Mouse (Mus musculus): ENCODE measurements at regions not wholly inside any gene's neighbourhood (a gene's known extent, or its start where the extent isn't known, plus 50 kb on each side); places are given as distances from the start of the nearest gene placed in this dataset.

DNA sequence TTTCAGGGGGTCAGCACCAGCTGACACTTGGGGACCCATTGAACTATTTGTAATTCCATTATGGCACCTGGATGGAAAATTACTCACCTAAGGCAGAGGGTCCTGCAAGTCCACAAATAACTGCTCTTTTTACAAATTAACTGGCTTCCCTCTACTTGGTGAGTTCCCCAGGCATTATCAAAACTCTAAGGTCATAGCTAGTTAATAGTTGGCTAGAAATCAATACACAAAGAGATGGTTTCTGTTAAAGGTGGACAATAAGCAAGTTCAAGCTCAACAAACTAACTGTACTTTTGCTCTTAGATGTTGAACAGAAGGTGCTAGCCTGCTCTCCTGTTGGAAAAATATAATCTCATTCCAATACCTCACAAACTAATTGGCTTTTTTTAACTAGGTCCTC, 138.7 kb upstream of the Lpp start:
- DNase-seq = no peak

DNA sequence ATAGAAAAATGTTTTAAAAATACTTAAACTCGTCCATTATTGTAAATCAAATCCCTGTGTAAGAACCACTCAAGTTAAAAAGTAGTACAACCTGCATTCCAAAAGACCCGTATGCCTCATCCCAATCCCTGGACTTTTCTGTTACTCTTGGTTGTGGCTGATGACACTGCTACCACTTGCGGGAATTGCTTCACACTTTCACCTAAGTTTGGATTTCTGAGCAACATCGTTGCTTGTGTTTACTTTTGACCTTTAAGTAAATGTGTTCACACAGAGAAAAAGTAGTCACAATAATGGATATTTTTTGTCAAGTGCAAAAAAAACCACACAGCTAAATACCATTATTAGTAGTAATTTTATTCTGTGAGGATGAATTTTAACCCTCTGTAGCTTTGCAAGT, 139.2 kb upstream of the Lpp start:
- no peak for DNase-seq

DNA sequence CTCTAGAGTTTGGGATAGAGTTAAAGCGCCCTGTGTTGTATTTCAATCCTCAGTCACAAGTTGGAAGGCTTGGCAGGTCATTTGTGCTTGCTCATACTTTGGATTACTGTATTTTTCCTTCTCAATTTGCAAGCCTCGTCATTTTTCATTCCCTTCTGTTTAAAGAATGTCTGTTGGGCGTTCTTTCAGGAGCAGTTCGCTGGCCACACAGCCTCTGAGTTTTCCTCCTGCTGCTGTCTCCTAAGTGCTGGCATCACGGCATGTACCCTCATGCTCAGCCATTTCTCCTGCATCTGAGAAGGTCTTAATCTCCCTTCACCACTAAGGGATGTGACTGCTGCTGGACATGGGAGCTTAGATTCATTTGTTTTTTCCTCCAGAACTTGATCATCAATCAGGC, 146.0 kb upstream of the Lpp start:
- peak; percentile 93 for DNase-seq

DNA sequence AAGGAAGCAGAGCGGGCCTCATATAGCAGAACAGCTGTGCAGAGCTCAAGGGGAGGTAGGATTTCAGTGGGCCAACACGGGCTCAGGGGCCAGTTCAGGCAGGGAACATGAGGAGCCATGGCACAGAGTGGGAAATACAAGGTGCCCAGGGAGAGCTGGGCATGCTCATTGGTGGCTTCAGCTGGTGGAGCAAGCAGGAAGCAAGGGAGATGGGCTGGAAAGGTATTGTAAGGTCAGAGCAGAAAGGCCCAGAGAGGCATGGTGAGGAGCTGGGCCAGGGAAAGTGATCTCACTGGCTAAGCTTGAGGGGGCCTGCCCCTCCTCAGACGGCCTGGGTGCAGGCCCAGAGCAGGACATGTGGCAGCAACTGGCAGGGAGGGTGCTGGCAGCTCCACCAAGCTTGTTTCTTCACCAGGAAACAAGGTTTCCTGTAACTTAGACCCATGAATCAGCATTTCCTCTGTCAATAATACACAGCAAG, 155.2 kb upstream of the Lpp start:
- DNase-seq = peak; percentile 99

DNA sequence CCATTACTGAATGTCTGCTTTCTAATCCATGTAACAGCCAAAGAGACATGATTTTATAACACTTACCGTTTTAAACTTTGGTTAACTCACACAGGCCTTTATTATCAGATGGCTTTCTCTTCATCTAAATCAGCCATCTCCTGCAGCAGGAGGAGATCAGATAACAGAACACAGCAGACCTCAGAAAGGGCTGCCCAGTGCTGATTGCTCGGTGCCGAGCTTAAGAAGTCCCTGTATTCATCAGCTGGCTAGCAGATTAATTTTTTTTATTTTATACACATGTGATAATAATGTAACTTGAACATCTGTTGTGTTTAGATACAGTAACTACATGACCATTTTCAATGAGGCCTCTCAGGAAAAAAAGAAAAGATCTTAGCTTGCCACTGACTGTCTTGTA, 155.9 kb upstream of the Lpp start:
- no peak for DNase-seq

DNA sequence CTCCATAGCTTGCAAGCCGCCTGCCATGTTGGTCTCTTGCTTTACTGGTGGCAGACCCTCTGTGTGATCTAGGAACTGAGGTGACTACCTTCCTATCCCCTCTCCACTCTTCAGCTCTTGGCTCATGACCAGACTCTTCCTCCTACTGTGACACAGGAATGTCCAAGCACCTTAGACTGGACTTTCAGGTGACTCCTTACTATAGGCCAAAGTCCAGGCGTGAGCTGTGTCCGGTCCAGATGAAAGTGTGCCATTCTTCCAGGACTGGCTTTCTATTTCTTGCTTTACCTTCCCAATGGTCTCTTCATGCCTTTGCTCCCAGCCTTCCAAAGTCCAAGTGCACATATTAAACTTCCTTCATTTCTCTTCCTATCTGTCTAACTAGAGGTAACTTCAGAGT, 156.3 kb upstream of the Lpp start:
- no peak for DNase-seq

DNA sequence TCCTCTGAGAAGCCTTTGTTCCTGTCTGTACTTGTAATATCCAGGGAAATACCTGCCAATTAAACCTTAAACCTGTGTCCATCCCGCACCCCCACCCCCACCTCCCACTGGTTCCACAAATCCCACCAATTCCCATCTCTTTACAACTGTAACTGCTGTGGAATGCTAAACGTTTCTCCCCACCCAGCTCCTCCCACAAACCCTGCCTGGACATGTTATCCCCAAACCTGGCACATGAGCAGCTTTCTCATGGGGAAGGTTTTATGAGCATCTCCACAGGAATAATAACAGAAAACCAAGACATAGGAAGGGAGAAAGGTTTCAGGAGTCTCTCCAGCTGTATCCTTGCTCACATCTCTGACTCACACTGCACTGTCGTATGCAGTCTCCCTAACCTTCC, 156.8 kb upstream of the Lpp start:
- DNase-seq = no peak

DNA sequence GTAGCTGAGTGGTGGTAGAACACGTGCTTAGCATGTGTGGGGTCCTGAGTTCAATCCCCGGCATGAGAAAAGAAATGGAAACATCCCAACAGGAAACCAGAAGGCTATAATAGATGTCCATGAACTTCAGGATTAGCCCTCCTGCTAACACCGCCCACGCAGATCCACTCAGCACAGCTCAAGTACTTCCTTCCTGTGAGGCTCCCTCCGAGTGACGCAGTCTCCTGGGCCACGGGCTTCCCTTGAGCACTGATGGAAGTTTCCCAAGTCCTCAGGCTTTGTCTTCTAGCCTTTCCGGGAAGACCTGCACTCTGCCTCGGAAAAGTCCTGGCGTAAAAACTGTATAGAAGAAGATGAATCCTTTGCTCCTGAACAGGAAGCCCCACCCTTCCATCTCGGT, 158.5 kb upstream of the Lpp start:
- DNase-seq = peak; percentile 92

DNA sequence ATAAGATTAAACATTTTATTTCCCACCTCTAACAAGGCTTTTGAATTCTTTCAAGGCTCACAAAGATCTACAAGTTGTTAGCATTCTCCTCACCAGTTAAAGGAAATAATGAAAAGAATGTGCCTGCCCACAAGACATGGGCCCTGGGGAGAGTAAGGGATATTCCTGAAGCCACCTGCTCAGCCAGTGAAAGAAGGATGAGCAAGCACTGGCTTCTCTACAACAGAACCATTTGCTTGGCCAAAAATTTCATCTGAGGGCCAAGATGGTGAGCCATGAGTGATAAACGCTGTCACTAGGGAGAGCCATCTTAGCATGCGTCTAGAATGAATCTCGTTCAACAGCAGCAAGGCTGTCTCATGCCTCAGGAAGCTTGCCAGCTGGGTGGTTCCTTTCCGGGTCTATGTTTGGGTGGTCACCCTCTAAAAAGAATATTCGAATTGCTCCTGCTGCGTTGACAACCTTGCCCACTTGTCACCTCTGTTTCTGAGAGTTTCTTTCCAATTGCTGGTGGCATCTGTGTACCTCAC, 161.2 kb upstream of the Lpp start:
- no peak for DNase-seq

DNA sequence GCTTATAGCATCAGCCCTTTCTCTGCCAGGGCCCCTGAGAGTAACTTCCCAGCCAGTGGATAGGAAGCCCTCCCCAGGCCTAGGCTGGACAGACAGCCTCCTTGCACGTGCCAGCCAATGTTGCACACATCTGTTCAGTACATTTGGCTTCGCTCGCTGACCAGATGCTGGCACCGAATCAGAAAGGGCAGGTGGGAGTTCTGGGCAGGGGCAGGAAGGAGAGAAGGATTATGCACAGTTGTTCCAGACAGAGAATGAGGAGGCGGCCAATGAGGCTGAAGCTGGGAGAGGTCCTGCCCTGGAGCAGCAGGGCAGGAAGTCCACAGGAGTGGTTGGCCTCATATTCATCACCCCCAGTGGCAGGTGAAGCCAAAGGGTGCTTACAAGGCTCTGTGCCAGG, 161.8 kb upstream of the Lpp start:
- DNase-seq = peak; percentile 91

DNA sequence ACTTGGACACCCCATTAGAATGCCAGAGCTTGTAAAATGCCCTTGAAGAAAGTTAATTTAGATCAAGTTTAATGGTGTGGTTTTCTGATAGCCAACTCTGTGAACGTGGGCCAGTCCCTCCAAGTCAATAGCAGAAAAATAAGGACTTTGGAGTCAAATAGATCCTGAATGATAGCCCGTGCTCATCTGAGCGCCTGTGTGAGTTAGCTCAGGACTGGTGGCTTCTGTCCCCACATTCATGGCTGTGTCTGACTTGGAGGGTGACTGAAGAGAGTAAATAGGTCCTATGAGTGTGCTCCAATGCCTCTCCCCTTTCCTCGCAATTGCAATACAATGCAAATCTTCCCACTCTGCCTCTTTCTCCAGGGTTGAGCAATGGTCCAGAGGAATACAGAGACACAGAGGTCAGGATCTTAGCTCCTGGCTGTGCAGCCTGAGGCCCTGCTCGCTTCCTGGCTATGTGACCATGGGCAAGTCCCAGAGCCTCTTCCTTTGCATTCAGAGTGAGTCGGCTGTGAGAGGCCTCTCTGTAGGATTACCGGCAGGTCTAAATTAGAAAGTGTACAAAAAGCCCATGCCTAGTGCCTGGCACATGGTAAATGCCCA, 164.2 kb upstream of the Lpp start:
- DNase-seq = peak; percentile 41

DNA sequence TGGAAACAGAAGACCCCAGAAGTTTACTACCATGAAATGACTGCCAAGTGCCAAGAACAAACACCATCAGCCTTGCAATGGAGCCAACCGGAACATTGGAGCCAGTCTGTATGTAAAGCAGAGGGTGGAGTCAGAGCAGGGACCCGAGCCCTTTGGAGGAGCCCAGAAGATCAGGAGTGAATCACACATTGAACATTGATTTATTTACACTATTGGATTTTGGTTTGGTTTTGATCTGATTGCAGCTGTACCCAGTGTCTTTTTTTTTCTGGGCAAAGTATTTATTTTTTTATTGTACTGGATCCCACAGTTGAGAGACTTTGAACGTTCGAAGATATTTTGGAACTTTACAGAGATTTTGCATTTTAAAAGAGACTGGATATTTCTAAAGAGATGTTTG, 167.4 kb upstream of the Lpp start:
- no peak for DNase-seq

DNA sequence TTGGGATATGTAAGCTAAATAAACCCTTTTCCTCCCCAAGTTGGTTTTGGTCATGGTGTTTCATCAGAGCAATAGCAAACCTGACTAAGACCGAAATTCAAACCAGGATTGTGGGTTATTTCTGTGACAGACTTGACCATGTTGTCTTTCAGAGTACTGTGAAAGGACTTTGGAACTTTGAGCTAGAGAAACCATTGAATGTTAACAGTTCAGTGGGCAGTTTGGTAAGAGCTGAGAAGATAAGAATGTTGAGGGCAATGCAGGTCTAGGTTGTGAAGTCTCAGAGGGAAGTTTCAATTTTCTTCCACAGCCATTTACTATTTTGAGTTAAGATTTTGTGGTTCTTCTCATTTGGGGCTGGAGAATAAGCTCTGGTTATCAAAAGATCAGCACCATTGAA, 168.2 kb upstream of the Lpp start:
- no peak for DNase-seq

DNA sequence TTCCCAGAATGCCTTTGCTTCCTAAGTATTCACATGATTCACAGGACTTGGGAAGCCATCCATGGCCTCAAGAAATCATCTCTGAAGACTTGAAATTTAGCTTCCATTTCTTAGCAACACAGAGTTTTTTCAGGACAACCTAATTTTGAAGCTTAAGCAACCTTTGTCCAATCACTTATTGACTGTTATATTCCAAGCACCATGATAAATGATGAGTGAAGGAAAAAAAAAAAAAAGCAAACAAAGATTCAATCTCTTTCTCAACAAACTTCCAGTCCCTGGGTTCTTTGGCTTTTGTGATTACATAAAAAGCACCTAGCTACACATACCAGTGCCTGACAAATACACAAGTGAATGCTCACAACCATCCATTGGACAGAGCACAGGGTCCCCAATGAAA, 169.4 kb upstream of the Lpp start:
- no peak for DNase-seq

DNA sequence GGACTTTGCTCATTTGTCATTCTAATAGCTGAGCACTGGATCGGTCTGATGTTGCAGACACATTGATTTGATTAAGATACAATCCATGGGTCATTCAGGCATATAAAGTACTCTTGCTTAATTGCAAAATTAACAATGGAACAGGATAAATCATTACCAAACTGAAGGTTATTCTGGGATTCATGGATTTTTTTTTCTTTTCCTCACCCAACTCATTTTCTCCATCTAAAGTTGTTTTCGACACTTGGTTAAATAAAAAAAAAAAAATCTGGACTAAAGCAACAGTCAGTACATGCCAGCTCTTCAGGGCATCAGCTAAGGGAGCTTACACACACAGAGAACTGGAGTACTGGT, 169.8 kb upstream of the Lpp start:
- no peak for DNase-seq

DNA sequence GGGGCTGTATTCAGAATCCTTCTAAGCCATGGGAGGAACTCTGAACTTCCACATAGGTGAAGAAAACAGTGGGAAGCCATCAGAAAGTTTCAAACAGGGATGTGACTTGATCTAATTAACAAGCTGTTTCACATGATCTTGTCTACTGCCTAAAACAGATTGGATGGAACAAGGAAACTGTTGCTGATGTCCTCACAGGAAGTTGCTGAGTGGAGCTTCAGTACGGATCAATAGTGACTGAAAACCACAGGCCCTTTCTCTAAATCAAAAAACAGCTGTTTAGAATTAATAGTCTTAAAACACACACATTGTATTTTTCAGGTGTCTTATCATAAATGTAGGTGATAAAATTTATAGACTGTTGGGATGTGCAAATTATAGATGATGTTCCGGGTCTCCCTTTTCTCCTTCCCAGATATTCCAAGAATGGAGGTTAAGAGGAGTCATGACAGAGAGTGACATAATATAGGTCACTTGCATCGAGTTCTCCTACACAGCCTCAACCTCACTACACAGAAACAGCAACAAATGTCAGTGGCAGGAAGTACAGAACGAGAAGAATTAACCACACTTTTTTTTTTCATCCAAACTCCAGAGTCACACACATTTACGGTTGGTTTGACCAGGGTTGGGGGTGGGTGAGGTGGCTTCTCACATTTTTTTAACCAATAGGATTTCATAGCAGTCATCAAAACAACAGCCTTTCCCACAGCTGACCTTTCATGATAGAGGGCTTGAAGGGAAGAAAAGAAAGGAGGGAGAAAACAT, 170.4 kb upstream of the Lpp start:
- DNase-seq = no peak

DNA sequence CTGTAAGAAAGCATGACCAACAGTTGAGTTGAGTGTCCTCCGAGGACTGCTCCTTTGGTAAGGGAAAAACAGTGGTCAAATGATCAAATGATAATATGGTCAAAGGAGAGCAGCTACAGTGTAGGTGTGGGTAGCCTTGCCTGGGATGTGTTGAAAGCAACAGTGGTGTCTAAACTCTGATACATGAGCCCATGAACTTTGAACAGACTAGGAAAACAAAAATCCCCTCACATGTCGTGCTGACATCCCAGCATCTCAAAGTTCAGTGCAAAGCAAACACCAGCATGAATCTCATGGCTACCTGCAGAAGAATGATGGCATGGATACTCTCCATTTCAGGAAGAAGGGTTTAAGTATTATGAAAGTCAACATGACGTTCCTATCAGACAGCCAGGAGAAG, 171.3 kb upstream of the Lpp start:
- DNase-seq = no peak

DNA sequence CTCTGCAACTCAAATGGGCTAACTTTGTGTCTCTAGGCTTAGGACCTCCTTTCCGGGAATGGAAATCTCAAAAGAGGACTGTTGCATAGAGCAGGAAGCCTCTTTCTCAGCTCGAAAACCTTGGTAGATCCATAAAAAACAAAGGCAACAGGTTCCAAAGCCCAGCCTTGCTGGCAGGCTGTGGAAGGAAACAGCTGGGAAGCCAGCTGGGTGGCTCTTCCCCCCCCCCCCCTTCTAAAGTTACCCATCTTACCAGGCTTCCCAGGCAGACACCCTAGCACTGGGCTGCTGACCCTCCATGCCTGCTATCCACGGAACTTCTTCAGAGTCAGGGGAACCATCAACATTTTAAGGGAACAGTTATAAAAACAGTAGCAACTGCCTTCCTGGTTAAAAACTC, 172.7 kb upstream of the Lpp start:
- no peak for DNase-seq

DNA sequence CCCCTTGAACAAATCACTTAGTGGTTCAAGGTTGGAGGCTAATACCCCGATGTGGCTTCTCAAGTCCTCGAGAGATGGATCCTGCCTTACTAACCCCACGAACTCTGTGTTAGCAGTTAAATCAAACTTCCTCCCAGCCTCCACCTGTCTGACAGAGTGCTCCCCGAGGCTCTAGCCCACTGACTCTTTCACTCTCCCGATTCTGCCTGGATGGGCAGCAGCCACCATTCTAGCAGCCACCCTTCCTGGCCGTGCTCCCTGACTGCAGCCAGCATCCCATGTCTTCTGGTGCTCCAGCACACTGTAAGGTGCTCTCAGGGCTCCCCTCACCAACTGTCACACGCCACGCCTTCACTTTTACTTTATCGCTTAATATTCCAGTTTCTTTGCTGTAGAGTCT, 173.6 kb upstream of the Lpp start:
- no peak for DNase-seq

DNA sequence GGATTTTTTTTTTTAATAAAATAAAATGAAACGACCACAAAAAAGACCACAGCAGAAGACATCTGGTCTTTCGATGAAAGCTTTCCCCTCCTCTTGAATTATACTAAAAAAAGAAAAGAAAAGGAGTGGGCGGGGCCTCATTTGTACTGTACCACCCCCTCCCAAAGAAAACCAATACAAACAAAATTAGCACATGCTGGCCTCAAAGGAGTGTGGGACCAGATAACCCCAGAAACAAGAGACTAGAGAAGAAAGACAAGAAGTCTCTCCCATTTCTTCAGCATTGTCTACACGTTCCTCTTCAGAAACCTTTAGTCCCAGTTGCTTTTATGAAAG, 174.5 kb upstream of the Lpp start:
- DNase-seq = no peak

DNA sequence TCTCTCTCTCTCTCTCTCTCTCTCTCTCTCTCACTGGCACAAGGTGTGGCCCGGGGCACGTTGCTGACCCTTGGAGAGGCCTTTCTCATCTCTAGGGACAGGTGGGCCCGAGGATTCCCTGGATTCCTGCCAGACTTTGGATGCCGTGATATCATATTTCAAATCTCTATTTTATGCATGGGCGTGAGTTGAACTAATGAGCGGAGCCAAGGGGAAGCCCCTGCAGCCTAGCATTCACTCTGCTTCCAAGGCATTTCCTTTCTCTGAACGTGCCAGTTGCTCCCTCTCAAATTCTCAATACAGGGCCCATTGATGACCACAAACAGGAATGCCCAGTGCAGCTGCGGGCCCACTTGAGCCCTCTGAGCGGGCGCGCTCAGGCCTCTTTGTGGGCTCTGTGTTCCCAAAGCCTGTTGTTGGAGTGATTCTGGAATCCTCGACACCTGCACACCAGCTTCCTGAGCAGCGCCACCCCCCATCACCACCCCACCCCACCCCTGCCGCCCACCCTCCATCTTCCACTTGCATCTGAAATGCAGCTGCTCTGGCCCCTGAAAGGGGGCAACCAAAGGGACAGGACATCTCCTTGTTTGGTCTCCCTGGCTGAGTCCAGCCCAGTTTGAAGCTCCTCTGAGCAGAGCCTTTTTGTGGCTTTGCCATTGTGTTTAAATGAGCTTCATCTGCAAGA, 175.0 kb upstream of the Lpp start:
- DNase-seq = no peak

DNA sequence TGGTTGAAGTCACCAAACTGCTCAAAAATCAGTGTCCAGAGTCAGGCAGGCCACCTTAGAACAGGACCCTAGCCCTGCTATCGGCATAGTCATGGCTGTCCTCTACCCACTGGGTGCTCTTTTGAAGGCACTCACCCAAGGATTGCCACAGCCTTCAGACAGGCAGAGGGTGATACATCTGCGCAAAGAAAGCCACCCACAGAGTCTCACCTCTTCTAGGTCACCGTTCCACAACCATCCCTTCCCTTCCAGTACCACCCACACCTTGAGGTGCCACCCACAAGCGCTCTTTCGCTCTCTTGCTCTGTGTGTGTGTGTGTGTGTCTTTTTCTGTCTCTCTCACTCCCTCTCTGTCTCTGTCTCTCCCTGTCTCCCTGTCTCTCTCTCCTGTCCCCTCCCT, 176.5 kb upstream of the Lpp start:
- no peak for DNase-seq

DNA sequence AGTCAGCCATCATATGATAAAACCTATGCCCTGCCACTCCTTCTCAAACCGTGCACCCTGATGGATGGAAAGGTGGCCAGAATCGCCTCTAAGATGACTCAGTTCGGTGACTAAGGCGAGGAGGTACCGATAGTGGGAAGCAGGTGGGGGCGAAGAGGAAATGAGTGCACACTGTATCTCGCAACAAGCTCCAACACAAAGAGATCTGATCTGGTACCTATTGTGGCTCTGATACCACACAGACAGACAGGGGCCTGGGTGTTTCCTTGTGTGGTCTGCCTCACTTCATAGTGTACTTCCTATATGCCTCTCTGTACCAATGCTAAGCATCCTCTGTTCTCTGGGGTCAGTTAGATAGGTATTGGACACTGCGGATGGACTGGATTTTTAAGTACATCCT, 178.0 kb upstream of the Lpp start:
- DNase-seq = no peak

DNA sequence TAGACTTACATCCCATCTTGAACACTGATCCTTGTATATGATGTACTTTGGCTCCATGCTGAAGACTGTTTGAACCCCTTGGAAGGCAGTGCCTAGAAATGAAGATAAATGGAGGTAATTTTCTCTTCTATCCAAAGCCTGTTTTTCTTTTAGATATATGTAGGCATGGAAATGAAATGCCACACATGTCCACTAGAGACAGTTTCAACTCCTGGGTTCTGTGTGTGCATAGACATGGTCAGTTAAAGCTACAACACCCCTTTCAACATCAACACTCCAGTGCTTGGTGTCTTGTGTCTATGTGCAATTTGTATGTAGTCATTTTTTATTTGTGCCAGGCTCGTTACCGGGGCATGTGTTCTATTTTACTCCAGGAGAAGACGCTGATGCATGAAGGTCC, 179.7 kb upstream of the Lpp start:
- DNase-seq = no peak
